Mouse (Mus musculus): Measurements from ENCODE around the gene Fam171a1. TPM values are rescaled to one million over a fixed set of nuclear protein-coding genes. Genes with fewer than 3 reads are reported as not detected.
"Not testable (repeated sequence)": the region's sequence is repeated elsewhere in the genome, so short reads cannot be mapped to it uniquely, and the experiment has no call there.

Gene Fam171a1
- total and polyA plus RNA-seq, 2 experiments from 2014 or later, result 35.4 to 56.5 TPM

- Histone ChIP-seq H3K4me2 (ENCODE audit: low read depth, low read length) (no peak overlapping the region), H3K27ac (no peak overlapping the region), H3K36me3 (ENCODE audit: insufficient read depth, low read length) (peaks cover 10% of the 10 kb centered on the region), H3K9ac (replicated peaks; ENCODE audit: low read length) (no peak overlapping the region), H3K4me3 (ENCODE audit: low read length) (no peak overlapping the region), H3K27me3 (ENCODE audit: insufficient read depth, low read length) (no peaks in the 10 kb centered on the region), H3K9me3 (ENCODE audit: low read length) (no peaks in the 10 kb centered on the region), H3K4me1 (ENCODE audit: insufficient read depth, low read length) (no peaks in the 10 kb centered on the region)
- ATAC-seq, result no peak
- WGBS, result 34% methylated on average over 5 of the region's 5 CpGs
- TF ChIP-seq CTCF (IDR thresholded peaks at IDR 0.05; ENCODE audit: low read depth), result no peak
- DNase-seq (ENCODE audit: low spot score), result no peak
Measured at GRCm38 (mm10) chr2:3195511-3195910, 81.5 kb downstream of the Fam171a1 start.

GRCm38 (mm10) chr2:3200422-3200821, 86.4 kb downstream of the Fam171a1 start:
- Histone ChIP-seq H3K27me3 (ENCODE audit: insufficient read depth, low read length) (no peaks in the 10 kb centered on the region), H3K4me2 (ENCODE audit: low read depth, low read length) (no peak overlapping the region), H3K36me3 (ENCODE audit: insufficient read depth, low read length) (peaks cover 8% of the 10 kb centered on the region), H3K9me3 (ENCODE audit: low read length) (no peaks in the 10 kb centered on the region), H3K9ac (replicated peaks; ENCODE audit: low read length) (no peak overlapping the region), H3K4me3 (ENCODE audit: low read length) (no peak overlapping the region), H3K27ac (no peak overlapping the region), H3K4me1 (ENCODE audit: insufficient read depth, low read length) (no peaks in the 10 kb centered on the region)
- WGBS, result 89% methylated on average over 4 of the region's 4 CpGs
- no peak for TF ChIP-seq CTCF (IDR thresholded peaks at IDR 0.05; ENCODE audit: low read depth)
- DNase-seq (ENCODE audit: low spot score), result no peak
- ATAC-seq, result no peak

DNA sequence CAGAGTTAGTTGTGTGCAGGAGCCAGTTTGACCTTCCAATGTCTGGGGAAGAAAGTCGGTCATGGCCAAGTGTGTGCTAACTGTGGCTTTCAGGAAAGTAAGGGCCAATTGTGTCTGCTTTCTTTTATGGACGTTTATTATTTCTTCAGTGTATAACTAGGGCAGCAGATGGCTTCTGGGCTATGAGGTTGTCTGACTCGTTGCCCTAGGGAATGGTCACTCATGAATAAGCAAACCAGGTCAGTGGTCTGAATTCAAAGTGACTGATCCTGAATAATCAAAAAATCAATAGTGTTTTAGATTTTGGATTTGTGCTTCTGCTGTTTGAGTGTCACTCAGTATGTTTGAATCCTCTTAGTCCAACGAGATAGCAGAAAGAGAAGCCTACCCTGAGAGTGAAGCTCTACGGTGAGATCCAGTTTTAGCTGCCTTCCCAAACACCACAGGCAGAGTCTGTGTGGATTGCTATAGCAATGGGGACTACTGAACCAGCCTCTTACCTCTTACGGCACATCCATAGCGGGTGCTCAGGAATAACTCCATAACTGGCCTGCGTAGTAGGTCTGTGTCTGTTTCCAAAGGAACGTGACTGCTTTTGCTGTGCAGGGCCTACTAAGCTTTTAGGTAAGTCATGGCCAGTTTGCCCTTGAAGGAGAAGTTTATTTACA, 93.1 kb downstream of the Fam171a1 start:
- no peak overlapping the region for H3K4me2 ChIP-seq (ENCODE audit: low read depth, low read length)
- no peaks in the 10 kb centered on the region for H3K27me3 ChIP-seq (ENCODE audit: insufficient read depth, low read length)
- H3K9ac ChIP-seq (replicated peaks; ENCODE audit: low read length), result no peak overlapping the region
- H3K27ac ChIP-seq, result no peak overlapping the region
- no peaks in the 10 kb centered on the region for H3K4me1 ChIP-seq (ENCODE audit: insufficient read depth, low read length)
- no peak overlapping the region for H3K4me3 ChIP-seq (ENCODE audit: low read length)
- DNase-seq (ENCODE audit: low spot score), result peak; percentile 10
- TF ChIP-seq CTCF (IDR thresholded peaks at IDR 0.05; ENCODE audit: low read depth), result no peak
- peaks cover 3% of the 10 kb centered on the region; the same call in 1 of the 2 replicates for H3K36me3 ChIP-seq (ENCODE audit: insufficient read depth, low read length)
- whole genome bisulfite sequencing, result 77% methylated on average over 9 of the region's 9 CpGs
- no peak for ATAC-seq
- H3K9me3 ChIP-seq (ENCODE audit: low read length), result no peaks in the 10 kb centered on the region

DNA sequence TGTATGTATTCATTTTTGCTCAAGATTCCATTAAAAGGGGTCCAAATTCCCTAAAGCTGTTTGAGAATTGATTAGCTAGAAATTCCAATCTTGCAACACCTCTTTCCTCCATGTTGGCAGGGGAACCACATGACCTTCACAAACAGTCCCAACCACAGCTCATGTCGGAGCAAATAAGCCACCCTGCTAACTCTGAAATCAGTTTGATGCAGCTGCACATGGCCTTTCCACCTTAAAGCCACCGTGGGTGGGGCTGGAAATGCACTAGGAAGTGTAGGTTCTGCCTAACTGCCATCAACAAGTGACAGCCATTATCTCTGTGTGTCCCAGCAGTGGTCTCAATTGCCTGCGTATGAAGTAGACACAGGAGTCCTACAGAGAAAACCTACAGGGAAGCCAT, 101.5 kb downstream of the Fam171a1 start:
- WGBS, result 70% methylated on average over 3 of the region's 3 CpGs
- no peak for TF ChIP-seq CTCF (IDR thresholded peaks at IDR 0.05; ENCODE audit: low read depth)
- no peaks in the 10 kb centered on the region for H3K4me1 ChIP-seq (ENCODE audit: insufficient read depth, low read length)

DNA sequence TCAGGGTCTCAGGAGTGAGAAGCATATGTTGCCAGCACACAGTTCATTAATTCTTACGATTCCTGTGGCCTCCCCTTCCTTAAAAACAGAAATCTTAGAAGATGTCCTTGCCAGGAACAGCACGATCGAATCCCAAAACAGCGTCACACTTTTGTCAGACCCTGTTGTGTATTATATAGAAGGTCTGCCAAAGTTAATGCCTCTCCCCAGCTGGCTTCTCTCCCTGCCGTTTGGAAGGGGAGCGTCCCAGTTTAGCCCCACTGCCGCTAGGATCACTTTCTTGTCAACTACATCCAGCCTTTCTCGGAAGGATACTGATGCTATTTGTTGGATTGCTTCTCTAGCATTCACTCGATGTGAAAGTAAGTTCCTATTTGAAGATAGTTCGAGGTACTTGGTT, 102.6 kb downstream of the Fam171a1 start:
- no peak overlapping the region for H3K27ac ChIP-seq
- H3K4me2 ChIP-seq (ENCODE audit: low read depth, low read length), result no peak overlapping the region
- no peak overlapping the region for H3K9ac ChIP-seq (replicated peaks; ENCODE audit: low read length)
- H3K27me3 ChIP-seq (ENCODE audit: insufficient read depth, low read length), result no peaks in the 10 kb centered on the region
- ATAC-seq (no peak), DNase-seq (ENCODE audit: low spot score) (no peak)
- no peaks in the 10 kb centered on the region for H3K4me1 ChIP-seq (ENCODE audit: insufficient read depth, low read length)
- no peak overlapping the region for H3K4me3 ChIP-seq (ENCODE audit: low read length)
- H3K36me3 ChIP-seq (ENCODE audit: insufficient read depth, low read length), result peaks cover 5% of the 10 kb centered on the region; the same call in 1 of the 2 replicates
- H3K9me3 ChIP-seq (ENCODE audit: low read length), result no peaks in the 10 kb centered on the region
- TF ChIP-seq CTCF (IDR thresholded peaks at IDR 0.05; ENCODE audit: low read depth), result no peak
- WGBS, result 80% methylated on average over 10 of the region's 10 CpGs

More for the DNA sequence above, 101.5 kb downstream of the Fam171a1 start:
- Histone ChIP-seq H3K9ac (replicated peaks; ENCODE audit: low read length) (no peak overlapping the region), H3K4me3 (ENCODE audit: low read length) (no peak overlapping the region), H3K27ac (no peak overlapping the region), H3K4me2 (ENCODE audit: low read depth, low read length) (no peak overlapping the region), H3K27me3 (ENCODE audit: insufficient read depth, low read length) (no peaks in the 10 kb centered on the region), H3K36me3 (ENCODE audit: insufficient read depth, low read length) (peaks cover 4% of the 10 kb centered on the region; the same call in 1 of the 2 replicates), H3K9me3 (ENCODE audit: low read length) (no peaks in the 10 kb centered on the region)
- ATAC-seq (no peak), DNase-seq (ENCODE audit: low spot score) (no peak)

- not testable (repeated sequence) for H3K27me3 ChIP-seq (ENCODE audit: insufficient read depth, low read length); H3K4me3 ChIP-seq (ENCODE audit: low read length); H3K9me3 ChIP-seq (ENCODE audit: low read length); ATAC-seq; H3K4me1 ChIP-seq (ENCODE audit: insufficient read depth, low read length); H3K36me3 ChIP-seq (ENCODE audit: insufficient read depth, low read length); H3K4me2 ChIP-seq (ENCODE audit: low read depth, low read length); DNase-seq (ENCODE audit: low spot score); H3K9ac ChIP-seq (replicated peaks; ENCODE audit: low read length); H3K27ac ChIP-seq
- 100% methylated on average over 3 of the region's 3 CpGs for WGBS
Measured at GRCm38 (mm10) chr2:3217577-3217976, 103.6 kb downstream of the Fam171a1 start.

- Histone ChIP-seq H3K27ac (no peak overlapping the region), H3K4me1 (ENCODE audit: insufficient read depth, low read length) (no peaks in the 10 kb centered on the region), H3K9me3 (ENCODE audit: low read length) (no peaks in the 10 kb centered on the region), H3K4me3 (ENCODE audit: low read length) (no peak overlapping the region), H3K4me2 (ENCODE audit: low read depth, low read length) (no peak overlapping the region), H3K27me3 (ENCODE audit: insufficient read depth, low read length) (no peaks in the 10 kb centered on the region), H3K9ac (replicated peaks; ENCODE audit: low read length) (no peak overlapping the region), H3K36me3 (ENCODE audit: insufficient read depth, low read length) (peaks cover 5% of the 10 kb centered on the region; the same call in 1 of the 2 replicates)
- TF ChIP-seq CTCF (IDR thresholded peaks at IDR 0.05; ENCODE audit: low read depth), result no peak
- ATAC-seq (no peak), DNase-seq (ENCODE audit: low spot score) (peak; percentile 15)
- 64% methylated on average over 6 of the region's 6 CpGs for WGBS
Measured at GRCm38 (mm10) chr2:3218225-3218624, 104.2 kb downstream of the Fam171a1 start.
